Mouse (Mus musculus) myocyte (in vitro differentiated cells): ENCODE measurements around the gene Armc6. TPM values are rescaled to one million over a fixed set of nuclear protein-coding genes. Genes with fewer than 3 reads are reported as not detected.

Experiments used
- H3K27me3 ChIP-seq: one replicate; pipeline ENCODE4 v1.6.1; 2011; ENCODE audit not compliant: control insufficient read depth, insufficient read depth, insufficient read length
- H3K36me3 ChIP-seq: one replicate; pipeline ENCODE4 v1.6.1; 2011; ENCODE audit not compliant: control insufficient read depth, insufficient read depth
- H3K4me2 ChIP-seq: one replicate; pipeline ENCODE4 v1.6.1; 2011; ENCODE audit warnings: low read depth, control low read depth
- H3K4me3 ChIP-seq: one replicate; pipeline ENCODE4 v1.5.1; 2011; ENCODE audit warnings: mild to moderate bottlenecking, control low read depth, moderate library complexity
- H3K79me2 ChIP-seq: one replicate; pipeline ENCODE4 v1.6.1; 2011; ENCODE audit not compliant: control insufficient read depth, insufficient read depth
- H3ac ChIP-seq: one replicate; pipeline ENCODE4 v1.6.1; 2011; ENCODE audit not compliant: control insufficient read depth, insufficient read length
- CEBPB ChIP-seq: IDR thresholded peaks from 2 replicates; pipeline ENCODE4 v1.6.1; 2011; ENCODE audit warnings: mild to moderate bottlenecking, moderate library complexity; ENCODE audit not compliant: poor library complexity, insufficient read depth, severe bottlenecking
- E2F4 ChIP-seq: IDR thresholded peaks from one replicate; pipeline ENCODE4 v1.6.1; 2011; ENCODE audit warnings: mild to moderate bottlenecking, control low read depth, moderate library complexity; ENCODE audit not compliant: insufficient read depth
- MAX ChIP-seq: IDR thresholded peaks from one replicate; pipeline ENCODE4 v1.6.1; 2011; ENCODE audit warnings: low read depth, mild to moderate bottlenecking, control low read depth
- MYOD1 ChIP-seq, 3 experiments: IDR thresholded peaks; one replicate each; pipeline ENCODE4 v1.6.1; 2011; ENCODE audit warnings: control low read depth in 2 of 3, low read depth in 2 of 3, mild to moderate bottlenecking in 2 of 3, moderate library complexity in 1 of 3; ENCODE audit not compliant: insufficient read length in 2 of 3, control insufficient read depth in 1 of 3
- MYOG ChIP-seq, 3 experiments: IDR thresholded peaks; one replicate each; pipeline ENCODE4 v1.6.1; 2011; ENCODE audit warnings: control low read depth in 2 of 3, low read depth in 2 of 3, mild to moderate bottlenecking in 2 of 3; ENCODE audit not compliant: insufficient read length in 2 of 3, control insufficient read depth in 1 of 3, insufficient read depth in 1 of 3
- POLR2A ChIP-seq: IDR thresholded peaks from one replicate; pipeline ENCODE4 v1.6.1; 2011; ENCODE audit warnings: low read depth, mild to moderate bottlenecking, control low read depth, moderate library complexity; ENCODE audit not compliant: insufficient read length
- POLR2AphosphoS2 ChIP-seq: IDR thresholded peaks from one replicate; pipeline ENCODE4 v1.6.1; 2011; ENCODE audit warnings: low read depth, control low read depth; ENCODE audit not compliant: insufficient read length
- REST ChIP-seq: IDR thresholded peaks from one replicate; pipeline ENCODE4 v1.6.1; 2011; ENCODE audit warnings: mild to moderate bottlenecking, control low read depth, moderate library complexity; ENCODE audit not compliant: insufficient read depth, insufficient read length
- SRF ChIP-seq: IDR thresholded peaks from one replicate; pipeline ENCODE4 v1.6.1; 2011; ENCODE audit warnings: low read depth; ENCODE audit not compliant: control insufficient read depth, insufficient read length
- TCF12 ChIP-seq: IDR thresholded peaks from one replicate; pipeline ENCODE4 v1.6.1; 2011; ENCODE audit warnings: mild to moderate bottlenecking, control low read depth; ENCODE audit not compliant: poor library complexity, insufficient read depth, severe bottlenecking
- TCF3 ChIP-seq: IDR thresholded peaks from one replicate; pipeline ENCODE4 v1.6.1; 2011; ENCODE audit warnings: low read depth, control low read depth; ENCODE audit not compliant: insufficient read length
- USF1 ChIP-seq: IDR thresholded peaks from one replicate; pipeline ENCODE4 v1.6.1; 2011; ENCODE audit warnings: low read depth, mild to moderate bottlenecking, control low read depth, moderate library complexity
- polyA plus RNA-seq: library from polyadenylated mRNA; unstranded; fragments of >200 nt; fragmentation: generic; extraction: Trizol; gene quantifications from one replicate; pipeline ENCODE4 v1.2.1, GENCODE M21; 2012; ENCODE audit warnings: missing spikeins

Gene Armc6
- polyA plus RNA-seq, 1 experiment, result 35.4 TPM

- H3K4me3 ChIP-seq, result peak within 1 kb of the TSS; percentile 49
- peaks cover 16% of the 10 kb centered on the region for H3K79me2 ChIP-seq
- TF ChIP-seq TCF3 (no peak), MYOG (IDR thresholded peaks at IDR 0.05; ENCODE audit: control insufficient read depth in 1 of 3, insufficient read depth in 1 of 3, insufficient read length in 2 of 3, low read depth in 2 of 3) (no peak), CEBPB (no peak), POLR2A (peak; percentile 86), SRF (peak; percentile 89), USF1 (no peak), REST (no peak), POLR2AphosphoS2 (peak; percentile 78)
- no peaks in the 10 kb centered on the region for H3K27me3 ChIP-seq
- peak within 1 kb of the TSS; percentile 79 for H3K4me2 ChIP-seq
- peak within 1 kb of the TSS; percentile 27 for H3ac ChIP-seq
- H3K36me3 ChIP-seq, result no peaks in the 10 kb centered on the region
Observed at GRCm38 (mm10) chr8:70172043-70172681, 62.1 kb downstream of the Armc6 start, which contains the start of gene Tmem161a. Tmem161a (plus strand) TSS chr8:70172356.

- H3K4me2 ChIP-seq, result no peak overlapping the region
- no peak overlapping the region for H3ac ChIP-seq
- H3K27me3 ChIP-seq, result peaks cover 2% of the 10 kb centered on the region
- H3K79me2 ChIP-seq, result peaks cover 16% of the 10 kb centered on the region
- TF ChIP-seq POLR2AphosphoS2 (no peak), MAX (no peak), TCF12 (no peak), USF1 (no peak), SRF (no peak), POLR2A (no peak), CEBPB (no peak), MYOD1 (IDR thresholded peaks at IDR 0.05; ENCODE audit: control insufficient read depth in 1 of 3, insufficient read length in 2 of 3, low read depth in 2 of 3) (no peak), E2F4 (no peak), MYOG (IDR thresholded peaks at IDR 0.05; ENCODE audit: control insufficient read depth in 1 of 3, insufficient read depth in 1 of 3, insufficient read length in 2 of 3, low read depth in 2 of 3) (no peak), TCF3 (no peak), REST (no peak)
- no peaks in the 10 kb centered on the region for H3K36me3 ChIP-seq
- H3K4me3 ChIP-seq, result no peak overlapping the region
Observed at GRCm38 (mm10) chr8:70171240-70171639, 63.0 kb downstream of the Armc6 start.

GRCm38 (mm10) chr8:70170748-70171147 lies 63.5 kb downstream of the Armc6 start:
- TF ChIP-seq TCF3 (no peak), USF1 (no peak), POLR2A (no peak), POLR2AphosphoS2 (no peak), MAX (no peak), E2F4 (no peak), MYOD1 (IDR thresholded peaks at IDR 0.05; ENCODE audit: control insufficient read depth in 1 of 3, insufficient read length in 2 of 3, low read depth in 2 of 3) (no peak), REST (no peak), SRF (no peak)
- Histone ChIP-seq H3ac (no peak overlapping the region), H3K4me3 (no peak overlapping the region), H3K4me2 (no peak overlapping the region), H3K79me2 (peaks cover 16% of the 10 kb centered on the region), H3K27me3 (peaks cover 7% of the 10 kb centered on the region), H3K36me3 (no peaks in the 10 kb centered on the region)

Other genes starting within 250 kb of the Armc6 start
- gene Gatad2a, start 238.1 kb downstream of the Armc6 start, polyA plus RNA-seq, result 46.7 TPM
- 27.4 TPM for gene Mau2, start 191.7 kb downstream of the Armc6 start, polyA plus RNA-seq
- gene Sugp1, start 191.7 kb downstream of the Armc6 start, polyA plus RNA-seq, result 38.4 TPM
- 0.54 TPM for gene Tm6sf2, start 161.5 kb downstream of the Armc6 start, polyA plus RNA-seq
- 6.0 TPM for gene Hapln4, start 151.0 kb downstream of the Armc6 start, polyA plus RNA-seq
- gene Ncan, start 113.6 kb downstream of the Armc6 start, polyA plus RNA-seq, result not detected
- 41.3 TPM for gene Nr2c2ap, start 103.1 kb downstream of the Armc6 start, polyA plus RNA-seq
- 11.2 TPM for gene Rfxank, start 95.3 kb downstream of the Armc6 start, polyA plus RNA-seq
- gene Borcs8, start 95.0 kb downstream of the Armc6 start, polyA plus RNA-seq, result 53.0 TPM
- 0.85 TPM for gene Mef2b, start 94.8 kb downstream of the Armc6 start, polyA plus RNA-seq
- gene Tmem161a, start 62.1 kb downstream of the Armc6 start, polyA plus RNA-seq, result 132 TPM
- gene Slc25a42, start 22.2 kb downstream of the Armc6 start, polyA plus RNA-seq, result 2.6 TPM
- gene Sugp2, start 240 bp downstream of the Armc6 start, polyA plus RNA-seq, result 15.4 TPM
- gene Homer3, start 48.4 kb upstream of the Armc6 start, polyA plus RNA-seq, result 43.6 TPM
- 106 TPM for gene Ddx49, start 68.0 kb upstream of the Armc6 start, polyA plus RNA-seq
- 236 TPM for gene Cope, start 68.1 kb upstream of the Armc6 start, polyA plus RNA-seq
- 4.4 TPM for gene Cers1, start 81.3 kb upstream of the Armc6 start, polyA plus RNA-seq
- gene Gdf1, start 95.4 kb upstream of the Armc6 start, polyA plus RNA-seq, result 2.6 TPM
- 35.8 TPM for gene Upf1, start 118.8 kb upstream of the Armc6 start, polyA plus RNA-seq
- 0.05 TPM for gene Comp, start 139.1 kb upstream of the Armc6 start, polyA plus RNA-seq
- 9.6 TPM for gene Crtc1, start 205.1 kb upstream of the Armc6 start, polyA plus RNA-seq
- 32.5 TPM for gene Klhl26, start 242.5 kb upstream of the Armc6 start, polyA plus RNA-seq